Mouse (Mus musculus): ENCODE results near the gene Gm42715.
"Not testable (repeated sequence)": the region's sequence is repeated elsewhere in the genome, so short reads cannot be mapped to it uniquely, and the experiment has no call there.

The Gm42715 gene

GRCm38 (mm10) chr7:127497382-127497781 is 22.0 kb upstream of the Gm42715 start:
- no peak for DNase-seq (ENCODE audit: extremely low read depth, low read depth)

- no peak for DNase-seq (ENCODE audit: extremely low read depth, low read depth)
Measured at GRCm38 (mm10) chr7:127498407-127498806, 21.0 kb upstream of the Gm42715 start.

- no peak for DNase-seq (ENCODE audit: extremely low read depth, low read depth)
Measured at GRCm38 (mm10) chr7:127508291-127508690, 11.1 kb upstream of the Gm42715 start.

GRCm38 (mm10) chr7:127509830-127510229 is 9.6 kb upstream of the Gm42715 start:
- DNase-seq (ENCODE audit: extremely low read depth, low read depth) = not testable (repeated sequence)

GRCm38 (mm10) chr7:127511241-127511640 is 8.1 kb upstream of the Gm42715 start:
- no peak for DNase-seq (ENCODE audit: extremely low read depth, low read depth)

GRCm38 (mm10) chr7:127511808-127512230 is 7.6 kb upstream of the Gm42715 start, which contains the start of gene Srcap:
TSS of gene Srcap (plus strand) at chr7:127511983.
- peak; percentile 93 for DNase-seq (ENCODE audit: extremely low read depth, low read depth)

GRCm38 (mm10) chr7:127512231-127513015 is 7.0 kb upstream of the Gm42715 start:
- peak; percentile 54 for DNase-seq (ENCODE audit: extremely low read depth, low read depth)

- peak; percentile 56 for DNase-seq (ENCODE audit: extremely low read depth, low read depth)
Measured at GRCm38 (mm10) chr7:127513016-127513390, 6.4 kb upstream of the Gm42715 start.

GRCm38 (mm10) chr7:127513781-127514180 is 5.6 kb upstream of the Gm42715 start:
- DNase-seq (ENCODE audit: extremely low read depth, low read depth) = no peak

GRCm38 (mm10) chr7:127515846-127516245 is 3.5 kb upstream of the Gm42715 start:
- DNase-seq (ENCODE audit: extremely low read depth, low read depth) = no peak

GRCm38 (mm10) chr7:127516344-127516743 is 3.0 kb upstream of the Gm42715 start:
- DNase-seq (ENCODE audit: extremely low read depth, low read depth) = no peak

- DNase-seq (ENCODE audit: extremely low read depth, low read depth) = no peak
Measured at GRCm38 (mm10) chr7:127541671-127542070, 22.3 kb downstream of the Gm42715 start.

GRCm38 (mm10) chr7:127549116-127549835 is 29.9 kb downstream of the Gm42715 start:
- DNase-seq (ENCODE audit: extremely low read depth, low read depth) = no peak

- no peak for DNase-seq (ENCODE audit: extremely low read depth, low read depth)
Measured at GRCm38 (mm10) chr7:127551558-127551957, 32.2 kb downstream of the Gm42715 start.

- no peak for DNase-seq (ENCODE audit: extremely low read depth, low read depth)
Measured at GRCm38 (mm10) chr7:127560580-127560979, 41.2 kb downstream of the Gm42715 start.

GRCm38 (mm10) chr7:127561340-127561858 is 42.0 kb downstream of the Gm42715 start, which contains the start of gene Tmem265:
TSS of gene Tmem265 (plus strand) at chr7:127561390.
- DNase-seq (ENCODE audit: extremely low read depth, low read depth) = no peak

GRCm38 (mm10) chr7:127564381-127565150 is 45.2 kb downstream of the Gm42715 start:
- DNase-seq (ENCODE audit: extremely low read depth, low read depth) = no peak

- DNase-seq (ENCODE audit: extremely low read depth, low read depth) = peak; percentile 99
Measured at GRCm38 (mm10) chr7:127572895-127573471, 53.6 kb downstream of the Gm42715 start, which contains the start of gene Phkg2. TSS of gene Phkg2 (plus strand) at chr7:127573340.

- DNase-seq (ENCODE audit: extremely low read depth, low read depth) = no peak
Measured at GRCm38 (mm10) chr7:127573503-127574008, 54.2 kb downstream of the Gm42715 start.

- DNase-seq (ENCODE audit: extremely low read depth, low read depth) = no peak
Measured at GRCm38 (mm10) chr7:127574115-127574514, 54.7 kb downstream of the Gm42715 start.

- DNase-seq (ENCODE audit: extremely low read depth, low read depth) = no peak
Measured at GRCm38 (mm10) chr7:127583260-127583659, 63.9 kb downstream of the Gm42715 start.

Data from MEL-GATA-1-ER (cell line).